Mouse (Mus musculus): ENCODE measurements around the gene Psapl1. TPM values are rescaled to one million over a fixed set of nuclear protein-coding genes. Genes with fewer than 3 reads are reported as not detected.

Gene Psapl1
- total and polyA plus RNA-seq, 2 experiments from 2014 or later, result not detected

DNA sequence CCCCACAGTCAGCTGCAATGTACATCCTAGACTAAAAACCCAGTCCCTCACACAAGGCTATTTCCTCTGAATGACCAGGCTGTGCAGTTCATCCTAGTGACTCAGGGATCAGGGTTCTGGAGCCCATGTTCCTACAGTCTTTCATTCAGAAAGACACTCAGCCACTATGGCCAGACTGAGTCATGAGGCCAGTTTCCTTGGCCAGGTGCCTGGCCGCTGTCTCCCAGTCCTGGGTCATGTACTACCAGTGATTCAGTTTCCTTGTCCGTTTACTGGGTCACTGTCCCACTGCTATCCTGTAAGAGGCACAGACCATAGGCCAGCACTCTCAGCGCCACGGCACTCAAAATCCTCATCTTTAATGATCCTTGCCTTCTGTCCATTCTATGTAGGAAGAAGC lies 15.5 kb upstream of the Psapl1 start:
- H3K27ac ChIP-seq (ENCODE audit: low read depth, low read length), result no peak overlapping the region
- H3K27me3 ChIP-seq (ENCODE audit: insufficient read depth, low read length), result no peaks in the 10 kb centered on the region
- no peaks in the 10 kb centered on the region for H3K4me1 ChIP-seq (ENCODE audit: insufficient read depth)
- H3K9me3 ChIP-seq (ENCODE audit: low read length), result no peaks in the 10 kb centered on the region
- H3K4me3 ChIP-seq (ENCODE audit: low read depth, low read length), result no peak overlapping the region
- ATAC-seq (no peak), DNase-seq (no peak)
- no peak overlapping the region for H3K4me2 ChIP-seq (ENCODE audit: low read depth)
- no peak overlapping the region for H3K9ac ChIP-seq
- no peak for TF ChIP-seq CTCF (IDR thresholded peaks at IDR 0.05; ENCODE audit: low read depth)
- H3K36me3 ChIP-seq (ENCODE audit: insufficient read depth), result no peaks in the 10 kb centered on the region
- WGBS, result 83% methylated on average over 4 of the region's 4 CpGs

DNA sequence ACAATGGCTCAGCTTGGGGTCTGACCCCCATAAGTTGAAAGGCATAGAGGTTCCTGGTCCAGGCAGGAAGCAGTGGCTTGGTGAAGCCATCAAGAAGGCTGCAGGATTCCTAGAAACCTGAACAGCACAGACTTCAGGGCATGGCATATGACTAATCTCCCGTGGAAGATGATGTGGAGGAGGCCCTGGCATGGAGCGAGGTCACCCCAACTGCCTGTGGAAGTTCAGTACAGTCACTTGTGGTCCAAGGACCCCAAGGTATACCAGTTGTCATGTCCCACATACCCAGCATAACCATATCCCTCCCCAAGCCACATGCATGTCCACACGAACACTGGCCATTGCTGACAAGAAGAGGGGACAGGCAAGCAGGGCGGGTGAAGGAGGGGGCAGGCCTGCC lies 12.5 kb upstream of the Psapl1 start:
- Histone ChIP-seq H3K4me2 (ENCODE audit: low read depth) (no peak overlapping the region), H3K4me1 (ENCODE audit: insufficient read depth) (no peaks in the 10 kb centered on the region), H3K9me3 (ENCODE audit: low read length) (no peaks in the 10 kb centered on the region), H3K4me3 (ENCODE audit: low read depth, low read length) (no peak overlapping the region), H3K9ac (no peak overlapping the region), H3K27ac (ENCODE audit: low read depth, low read length) (no peak overlapping the region), H3K36me3 (ENCODE audit: insufficient read depth) (no peaks in the 10 kb centered on the region), H3K27me3 (ENCODE audit: insufficient read depth, low read length) (no peaks in the 10 kb centered on the region)
- no peak for DNase-seq
- no peak for TF ChIP-seq CTCF (IDR thresholded peaks at IDR 0.05; ENCODE audit: low read depth)
- WGBS, result 91% methylated on average over 4 of the region's 4 CpGs
- ATAC-seq, result no peak

DNA sequence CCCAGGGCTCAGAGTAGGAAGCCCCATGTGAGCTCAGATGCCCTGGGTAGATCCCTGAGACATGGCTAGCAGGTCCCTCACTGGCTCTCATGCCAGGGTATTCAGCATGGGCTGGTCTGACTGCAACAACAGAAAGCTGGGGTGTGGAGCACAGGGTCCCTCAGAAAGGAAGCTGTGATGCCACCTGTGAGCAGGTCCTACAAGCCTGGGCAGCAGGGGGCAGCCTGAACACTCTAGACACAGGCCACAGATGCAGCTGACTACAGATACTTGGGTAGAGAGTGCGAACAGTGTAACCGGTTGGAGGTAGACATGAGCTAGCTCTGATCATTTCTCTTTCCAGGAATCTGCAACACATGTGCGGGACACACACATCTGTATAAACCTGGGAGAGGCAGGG lies 11.9 kb upstream of the Psapl1 start:
- no peaks in the 10 kb centered on the region for H3K27me3 ChIP-seq (ENCODE audit: insufficient read depth, low read length)
- H3K36me3 ChIP-seq (ENCODE audit: insufficient read depth), result no peaks in the 10 kb centered on the region
- no peaks in the 10 kb centered on the region for H3K9me3 ChIP-seq (ENCODE audit: low read length)
- no peaks in the 10 kb centered on the region for H3K4me1 ChIP-seq (ENCODE audit: insufficient read depth)
- no peak for DNase-seq
- H3K4me2 ChIP-seq (ENCODE audit: low read depth), result no peak overlapping the region
- WGBS, result 93% methylated on average over 3 of the region's 3 CpGs
- no peak overlapping the region for H3K27ac ChIP-seq (ENCODE audit: low read depth, low read length)
- TF ChIP-seq CTCF (IDR thresholded peaks at IDR 0.05; ENCODE audit: low read depth), result 0 out of 2 replicates have a peak, but pooled peaks have one; percentile 5
- H3K4me3 ChIP-seq (ENCODE audit: low read depth, low read length), result no peak overlapping the region
- H3K9ac ChIP-seq, result no peak overlapping the region
- no peak for ATAC-seq

DNA sequence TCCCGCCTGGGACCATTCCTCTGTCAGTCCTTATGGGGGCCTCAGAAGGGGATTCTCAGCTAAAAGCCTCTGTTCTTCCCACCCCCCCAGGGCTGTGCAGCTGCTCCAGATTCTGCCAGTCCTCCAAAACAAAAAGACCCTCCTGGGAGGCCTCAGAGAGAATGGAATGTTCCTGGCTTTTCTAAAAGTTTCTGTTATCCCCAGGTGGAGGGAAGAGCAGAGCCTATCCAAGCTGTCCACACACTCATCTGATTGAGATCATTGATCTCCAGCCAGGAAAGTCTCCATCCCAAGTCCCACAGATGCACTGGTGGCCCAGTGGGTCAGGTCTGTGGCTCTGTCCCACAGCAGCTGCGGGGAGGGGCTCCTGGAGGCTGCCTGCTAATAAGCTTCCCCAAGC lies 11.1 kb upstream of the Psapl1 start:
- Histone ChIP-seq H3K4me1 (ENCODE audit: insufficient read depth) (no peaks in the 10 kb centered on the region), H3K36me3 (ENCODE audit: insufficient read depth) (no peaks in the 10 kb centered on the region), H3K27ac (ENCODE audit: low read depth, low read length) (no peak overlapping the region), H3K9ac (no peak overlapping the region), H3K4me2 (ENCODE audit: low read depth) (no peak overlapping the region), H3K4me3 (ENCODE audit: low read depth, low read length) (no peak overlapping the region), H3K9me3 (ENCODE audit: low read length) (no peaks in the 10 kb centered on the region), H3K27me3 (ENCODE audit: insufficient read depth, low read length) (no peaks in the 10 kb centered on the region)
- ATAC-seq (no peak), DNase-seq (no peak)
- 74% methylated on average over 2 of the region's 2 CpGs for WGBS
- no peak for TF ChIP-seq CTCF (IDR thresholded peaks at IDR 0.05; ENCODE audit: low read depth)

DNA sequence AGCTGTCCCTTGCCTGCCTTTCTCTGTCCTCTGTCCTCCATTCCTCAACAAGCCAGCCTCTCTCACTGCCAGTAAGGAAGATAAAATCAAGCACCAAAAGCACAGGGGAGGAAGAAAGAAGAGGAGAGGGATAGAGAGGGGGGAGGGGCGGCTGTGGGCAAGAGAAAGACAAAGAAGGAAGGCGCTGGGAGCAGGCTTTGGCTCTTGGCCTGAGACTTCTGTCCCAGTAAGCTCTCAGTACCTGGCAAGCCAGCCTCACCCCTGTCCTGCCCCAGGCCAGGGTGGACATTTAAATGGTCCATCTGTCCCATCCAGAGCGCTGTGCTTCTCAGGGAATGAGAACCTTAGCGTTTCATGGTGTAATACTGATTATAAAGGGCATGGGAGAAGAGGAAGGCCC lies 9.2 kb upstream of the Psapl1 start:
- Histone ChIP-seq H3K27ac (ENCODE audit: low read depth, low read length) (no peak overlapping the region), H3K4me3 (ENCODE audit: low read depth, low read length) (no peak overlapping the region), H3K4me1 (ENCODE audit: insufficient read depth) (no peaks in the 10 kb centered on the region), H3K9me3 (ENCODE audit: low read length) (no peaks in the 10 kb centered on the region), H3K4me2 (ENCODE audit: low read depth) (no peak overlapping the region), H3K9ac (no peak overlapping the region), H3K36me3 (ENCODE audit: insufficient read depth) (no peaks in the 10 kb centered on the region), H3K27me3 (ENCODE audit: insufficient read depth, low read length) (no peaks in the 10 kb centered on the region)
- ATAC-seq (no peak), DNase-seq (no peak)
- WGBS, result 56% methylated on average over 4 of the region's 4 CpGs
- no peak for TF ChIP-seq CTCF (IDR thresholded peaks at IDR 0.05; ENCODE audit: low read depth)

DNA sequence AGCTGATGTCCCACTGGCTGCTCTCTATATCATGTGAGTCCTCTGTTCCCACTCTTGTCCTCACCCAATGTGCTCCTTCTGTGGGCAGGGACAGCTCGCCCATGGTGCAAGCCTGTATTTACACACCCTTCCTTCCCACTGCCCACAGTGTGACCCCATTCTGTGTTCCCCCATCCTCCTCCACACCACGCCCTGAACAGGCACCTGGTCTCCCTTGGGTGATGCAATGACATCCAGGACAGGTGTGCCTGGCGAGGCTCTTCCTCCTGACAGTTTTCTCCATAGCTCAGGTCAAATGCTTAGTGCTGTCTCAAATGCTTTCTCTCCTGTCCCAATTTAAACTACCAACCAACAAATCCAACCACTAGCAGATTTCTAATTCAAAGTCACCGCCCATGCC lies 8.4 kb upstream of the Psapl1 start:
- Histone ChIP-seq H3K4me1 (ENCODE audit: insufficient read depth) (no peaks in the 10 kb centered on the region), H3K27ac (ENCODE audit: low read depth, low read length) (no peak overlapping the region), H3K9ac (no peak overlapping the region), H3K4me2 (ENCODE audit: low read depth) (no peak overlapping the region), H3K4me3 (ENCODE audit: low read depth, low read length) (no peak overlapping the region), H3K9me3 (ENCODE audit: low read length) (no peaks in the 10 kb centered on the region), H3K36me3 (ENCODE audit: insufficient read depth) (no peaks in the 10 kb centered on the region), H3K27me3 (ENCODE audit: insufficient read depth, low read length) (no peaks in the 10 kb centered on the region)
- no peak for TF ChIP-seq CTCF (IDR thresholded peaks at IDR 0.05; ENCODE audit: low read depth)
- WGBS, result 93% methylated on average over 4 of the region's 4 CpGs
- ATAC-seq (no peak), DNase-seq (no peak)

DNA sequence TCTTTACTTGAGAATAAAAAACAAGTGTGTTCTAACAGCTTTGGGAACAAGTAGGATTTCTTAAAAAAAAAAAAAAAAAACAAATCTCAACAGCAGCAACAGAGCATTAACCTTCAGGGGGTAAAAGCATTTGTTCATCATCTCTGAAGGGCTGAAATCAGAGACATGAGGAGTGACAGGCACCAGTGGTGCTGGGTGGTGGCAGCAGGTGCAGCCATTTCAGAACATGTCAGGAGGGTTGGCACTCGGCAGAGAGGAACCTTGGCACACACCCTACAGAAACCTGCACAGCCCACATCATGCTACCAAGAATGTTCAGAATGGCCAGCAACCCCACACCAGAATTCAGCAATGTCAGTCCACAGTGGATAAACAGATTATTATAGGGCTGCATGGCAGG lies 4.3 kb upstream of the Psapl1 start:
- TF ChIP-seq CTCF (IDR thresholded peaks at IDR 0.05; ENCODE audit: low read depth), result no peak
- 70% methylated on average over 1 of the region's 1 CpGs for WGBS
- ATAC-seq, result no peak
- Histone ChIP-seq H3K4me2 (ENCODE audit: low read depth) (no peak overlapping the region), H3K4me1 (ENCODE audit: insufficient read depth) (no peaks in the 10 kb centered on the region), H3K36me3 (ENCODE audit: insufficient read depth) (no peaks in the 10 kb centered on the region), H3K4me3 (ENCODE audit: low read depth, low read length) (no peak overlapping the region), H3K27ac (ENCODE audit: low read depth, low read length) (no peak overlapping the region), H3K9ac (no peak overlapping the region), H3K27me3 (ENCODE audit: insufficient read depth, low read length) (no peaks in the 10 kb centered on the region), H3K9me3 (ENCODE audit: low read length) (no peaks in the 10 kb centered on the region)
- DNase-seq, result no peak

DNA sequence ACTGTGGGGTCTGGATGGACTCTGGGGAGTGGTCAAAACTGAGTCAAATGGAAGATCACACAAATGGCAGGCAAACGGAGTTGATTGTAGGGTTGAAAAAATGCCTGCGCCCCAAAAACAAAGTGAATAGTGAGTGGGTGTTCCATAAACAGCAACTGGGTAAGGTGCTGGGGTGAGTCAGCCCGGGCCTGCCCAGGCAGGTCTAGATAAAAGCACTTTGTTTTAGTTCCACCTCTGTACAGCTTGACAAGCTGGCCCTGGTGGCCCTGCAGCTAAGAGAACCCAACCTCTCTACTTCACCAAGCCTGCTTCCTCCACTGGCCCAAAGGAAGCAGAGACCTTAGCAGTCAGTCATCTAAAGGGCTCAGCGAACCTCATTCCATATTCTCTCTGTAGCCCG lies 1.0 kb upstream of the Psapl1 start:
- 80% methylated on average over 5 of the region's 5 CpGs for WGBS
- Histone ChIP-seq H3K4me2 (ENCODE audit: low read depth) (no peak overlapping the region), H3K9ac (no peak overlapping the region), H3K4me3 (ENCODE audit: low read depth, low read length) (no peak overlapping the region), H3K27me3 (ENCODE audit: insufficient read depth, low read length) (no peaks in the 10 kb centered on the region), H3K9me3 (ENCODE audit: low read length) (no peaks in the 10 kb centered on the region), H3K36me3 (ENCODE audit: insufficient read depth) (no peaks in the 10 kb centered on the region), H3K27ac (ENCODE audit: low read depth, low read length) (no peak overlapping the region), H3K4me1 (ENCODE audit: insufficient read depth) (no peaks in the 10 kb centered on the region)
- ATAC-seq (no peak), DNase-seq (no peak)
- no peak for TF ChIP-seq CTCF (IDR thresholded peaks at IDR 0.05; ENCODE audit: low read depth)

Data from forebrain, postnatal 0 days (tissue).